Mouse (Mus musculus): ENCODE data around the gene Pkd1l2. TPM values are rescaled to one million over a fixed set of nuclear protein-coding genes. Genes with fewer than 3 reads are reported as not detected.

Gene Pkd1l2
- polyA plus RNA-seq, 1 experiment from 2014 or later: not detected

DNA sequence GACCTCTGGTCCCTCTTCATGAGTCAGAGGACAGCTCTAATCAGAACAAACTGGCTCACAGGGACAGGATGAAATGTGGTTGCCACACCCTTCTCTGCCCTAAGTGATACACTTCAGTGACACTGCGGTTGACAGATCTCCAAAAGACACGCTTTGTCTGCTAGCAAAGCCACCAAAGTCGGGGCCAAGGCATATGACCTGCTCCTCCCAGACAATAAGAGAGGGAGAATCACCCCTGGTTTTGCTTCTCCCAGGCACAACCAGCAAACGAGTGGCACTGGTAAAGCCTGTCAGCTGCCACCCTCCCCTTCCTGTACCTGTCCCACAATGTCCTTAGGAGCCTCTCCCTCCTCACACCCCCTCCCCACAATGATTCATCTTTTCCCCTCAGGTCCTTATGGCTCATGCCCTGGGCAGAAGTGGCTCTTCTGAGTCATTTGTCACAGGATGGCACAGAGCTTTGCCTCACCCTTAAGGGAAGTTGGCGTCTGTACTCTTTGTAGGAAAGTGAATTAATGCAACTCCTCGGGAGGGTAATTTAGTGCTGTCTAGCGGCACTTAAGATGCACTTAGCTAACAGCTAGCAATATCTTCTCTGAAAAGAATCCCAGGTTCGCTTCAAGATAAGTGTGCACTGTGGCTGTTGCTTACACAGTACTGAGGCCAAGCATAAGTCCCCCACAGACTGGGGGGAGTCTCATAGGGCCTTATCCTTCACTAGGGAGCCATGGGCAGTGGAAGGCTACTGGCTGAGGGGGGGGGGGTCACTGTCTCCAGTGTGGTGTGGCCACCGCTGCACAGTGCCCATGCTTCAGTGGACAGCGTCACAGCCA, 7.7 kb downstream of the Pkd1l2 start:
- 75% methylated on average over 10 of the region's 10 CpGs for WGBS
- Histone ChIP-seq H3K36me3 (no peaks in the 10 kb centered on the region), H3K4me1 (replicated peaks) (no peaks in the 10 kb centered on the region), H3K9me3 (no peaks in the 10 kb centered on the region), H3K27me3 (ENCODE audit: insufficient read depth, poor library complexity, severe bottlenecking) (no peaks in the 10 kb centered on the region), H3K4me3 (no peak overlapping the region), H3K27ac (no peak overlapping the region)
- no peak for DNase-seq (ENCODE audit: low spot score)

DNA sequence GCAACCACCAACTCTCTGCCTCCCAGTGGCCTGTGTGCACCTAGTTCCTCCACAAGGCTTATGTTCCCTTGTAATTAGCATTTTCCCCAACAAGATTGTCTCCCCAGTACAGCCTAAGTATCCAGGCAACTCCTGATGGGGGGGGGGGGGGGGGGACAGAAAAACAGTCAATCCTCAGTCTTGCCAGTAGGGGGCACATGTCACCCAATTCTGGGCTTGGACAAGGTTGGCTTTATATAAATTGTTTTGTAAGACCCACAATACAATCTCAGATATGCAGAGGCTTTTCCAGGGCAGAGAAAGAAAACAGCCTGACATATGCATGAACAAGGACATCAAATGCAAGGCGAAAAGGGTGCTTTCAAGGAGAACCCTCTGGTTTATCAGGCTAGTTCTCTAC, 12.5 kb downstream of the Pkd1l2 start:
- peak; percentile 17 for DNase-seq (ENCODE audit: low spot score)

DNA sequence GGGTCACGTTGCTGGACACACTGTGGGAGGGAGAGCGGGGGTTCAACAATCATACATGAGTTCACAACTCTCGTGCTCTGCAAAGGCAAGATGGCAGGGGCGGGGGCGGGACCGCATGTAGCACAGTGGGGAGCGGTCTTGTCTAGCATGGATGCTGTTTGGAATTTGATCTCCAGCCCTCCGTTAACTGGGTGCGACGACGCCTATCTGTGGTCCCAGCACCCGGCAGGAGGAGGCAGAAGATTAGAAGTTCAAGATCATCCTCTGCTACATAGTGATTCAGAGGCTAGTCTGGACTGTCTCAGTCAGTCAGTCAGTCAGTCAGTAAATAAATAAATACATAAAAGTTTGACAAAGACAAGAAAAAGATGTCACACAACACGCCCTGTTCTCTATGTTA, 14.0 kb downstream of the Pkd1l2 start:
- DNase-seq (ENCODE audit: low spot score): no peak
- H3K9me3 ChIP-seq: no peaks in the 10 kb centered on the region
- WGBS: 76% methylated on average over 13 of the region's 13 CpGs
- H3K36me3 ChIP-seq: no peaks in the 10 kb centered on the region
- H3K27me3 ChIP-seq (ENCODE audit: insufficient read depth, poor library complexity, severe bottlenecking): no peaks in the 10 kb centered on the region
- no peak overlapping the region for H3K4me3 ChIP-seq
- H3K27ac ChIP-seq: no peak overlapping the region
- H3K4me1 ChIP-seq (replicated peaks): no peaks in the 10 kb centered on the region

More for the DNA sequence above, 12.5 kb downstream of the Pkd1l2 start:
- no peaks in the 10 kb centered on the region for H3K27me3 ChIP-seq (ENCODE audit: insufficient read depth, poor library complexity, severe bottlenecking)
- H3K36me3 ChIP-seq: no peaks in the 10 kb centered on the region
- H3K9me3 ChIP-seq: no peaks in the 10 kb centered on the region
- no peak overlapping the region for H3K27ac ChIP-seq
- H3K4me1 ChIP-seq (replicated peaks): no peaks in the 10 kb centered on the region
- H3K4me3 ChIP-seq: no peak overlapping the region
- 88% methylated on average over 1 of the region's 1 CpGs for WGBS

DNA sequence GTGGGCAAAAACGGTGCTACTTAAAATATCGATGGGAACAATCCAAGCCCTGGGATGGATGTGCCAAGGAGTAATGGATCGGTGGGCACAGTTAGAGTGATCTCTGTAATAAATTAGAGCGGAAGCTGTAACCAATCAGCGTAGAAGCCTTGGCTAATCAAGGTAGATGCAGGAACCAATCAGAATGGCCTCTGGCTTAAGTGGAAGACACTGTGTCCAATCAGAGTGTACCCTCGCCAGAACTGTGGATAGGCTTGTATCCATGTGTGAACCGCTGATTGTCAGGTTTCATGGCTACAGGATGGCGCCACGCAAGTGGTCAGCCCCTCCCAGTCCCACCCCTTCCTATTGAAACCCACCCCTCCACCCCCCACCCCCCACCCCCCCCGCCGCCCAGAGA, 14.9 kb downstream of the Pkd1l2 start:
- H3K27me3 ChIP-seq (ENCODE audit: insufficient read depth, poor library complexity, severe bottlenecking): no peaks in the 10 kb centered on the region
- no peak overlapping the region for H3K4me3 ChIP-seq
- 92% methylated on average over 11 of the region's 11 CpGs for WGBS
- H3K27ac ChIP-seq: no peak overlapping the region
- no peaks in the 10 kb centered on the region for H3K4me1 ChIP-seq (replicated peaks)
- no peaks in the 10 kb centered on the region for H3K36me3 ChIP-seq
- DNase-seq (ENCODE audit: low spot score): no peak
- H3K9me3 ChIP-seq: peaks cover 1% of the 10 kb centered on the region; the same call in 1 of the 2 replicates

DNA sequence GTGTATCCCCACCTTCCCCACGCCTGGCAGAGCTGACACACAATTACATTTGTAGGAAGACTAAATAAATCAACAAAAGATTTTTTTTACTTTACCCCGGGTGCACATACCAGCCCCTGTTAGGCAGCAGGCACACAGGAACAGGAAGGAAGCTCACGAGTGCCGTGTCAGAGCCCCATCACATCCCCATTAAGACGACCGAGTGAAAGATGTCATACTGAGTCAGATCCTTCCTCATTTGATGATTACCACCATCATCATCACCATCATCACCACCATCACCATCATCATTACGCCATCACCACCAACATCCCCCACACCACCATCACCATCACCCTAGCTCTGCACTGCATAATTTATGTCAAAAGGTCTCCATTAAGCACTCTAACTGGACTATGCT, 15.3 kb downstream of the Pkd1l2 start:
- Histone ChIP-seq H3K9me3 (peaks cover 5% of the 10 kb centered on the region; the same call in 1 of the 2 replicates), H3K4me3 (no peak overlapping the region)
- WGBS: 92% methylated on average over 7 of the region's 7 CpGs

DNA sequence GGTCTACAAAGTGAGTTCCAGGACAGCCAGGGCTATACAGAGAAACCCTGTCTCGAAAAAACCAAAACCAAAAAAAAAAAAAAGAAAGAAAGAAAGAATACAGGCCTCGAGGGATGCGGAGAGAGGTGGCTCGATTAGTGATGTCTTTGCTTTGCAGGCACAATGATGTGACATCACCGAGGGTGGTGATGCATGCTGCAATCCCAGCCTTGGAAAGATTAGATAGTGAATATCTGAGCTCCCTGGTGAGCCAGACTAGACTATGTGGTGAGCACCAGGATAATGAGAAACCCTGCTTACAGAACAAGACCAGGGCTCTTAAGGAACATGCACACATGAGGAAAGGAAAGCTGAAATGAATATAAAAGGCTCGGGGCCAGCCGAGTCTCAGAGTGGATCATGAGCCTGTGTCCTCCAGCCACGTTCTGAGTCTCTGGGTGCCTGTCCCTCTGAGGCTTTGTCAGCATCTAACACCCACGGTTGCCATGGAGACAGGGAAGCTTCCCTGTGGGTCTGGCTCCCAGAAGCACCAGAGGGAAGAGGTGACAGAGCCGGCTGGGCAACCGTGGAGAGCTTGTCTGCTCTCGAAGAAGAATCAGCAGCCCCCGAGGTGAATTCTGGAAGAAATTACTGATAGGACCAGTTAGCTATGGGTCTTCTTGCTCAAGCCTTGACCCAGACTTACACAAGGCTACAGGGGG, 20.9 kb downstream of the Pkd1l2 start:
- no peaks in the 10 kb centered on the region for H3K36me3 ChIP-seq
- no peak overlapping the region for H3K4me3 ChIP-seq
- no peaks in the 10 kb centered on the region for H3K27me3 ChIP-seq (ENCODE audit: insufficient read depth, poor library complexity, severe bottlenecking)
- peak; percentile 15 for DNase-seq (ENCODE audit: low spot score)
- peaks cover 5% of the 10 kb centered on the region; the same call in 1 of the 2 replicates for H3K9me3 ChIP-seq
- peaks cover 10% of the 10 kb centered on the region for H3K4me1 ChIP-seq (replicated peaks)
- H3K27ac ChIP-seq: no peak overlapping the region
- 61% methylated on average over 13 of the region's 13 CpGs for WGBS

More for the DNA sequence above, 15.3 kb downstream of the Pkd1l2 start:
- H3K27me3 ChIP-seq (ENCODE audit: insufficient read depth, poor library complexity, severe bottlenecking): no peaks in the 10 kb centered on the region
- DNase-seq (ENCODE audit: low spot score): no peak
- no peaks in the 10 kb centered on the region for H3K36me3 ChIP-seq
- no peaks in the 10 kb centered on the region for H3K4me1 ChIP-seq (replicated peaks)
- no peak overlapping the region for H3K27ac ChIP-seq

DNA sequence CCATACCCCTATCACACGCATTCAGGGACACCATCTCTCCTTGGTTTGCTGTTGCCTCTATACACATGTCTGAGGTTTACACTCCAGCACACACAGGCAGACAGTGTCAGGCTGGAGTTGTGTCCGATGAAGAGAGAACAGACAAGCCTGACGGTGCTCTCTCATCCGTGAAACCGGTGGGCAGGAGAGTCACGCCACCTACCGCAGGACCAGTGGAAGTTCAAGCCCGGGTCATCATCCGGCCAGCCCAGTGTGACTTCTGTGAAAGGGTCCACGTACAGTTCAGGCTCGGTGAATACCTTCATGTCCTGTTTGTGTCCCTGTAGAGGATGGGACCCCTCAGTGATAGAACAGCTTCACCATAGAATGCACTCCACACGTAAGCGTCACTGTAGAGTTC, 21.9 kb downstream of the Pkd1l2 start:
- no peaks in the 10 kb centered on the region for H3K36me3 ChIP-seq
- no peak for DNase-seq (ENCODE audit: low spot score)
- WGBS: 77% methylated on average over 13 of the region's 13 CpGs

DNA sequence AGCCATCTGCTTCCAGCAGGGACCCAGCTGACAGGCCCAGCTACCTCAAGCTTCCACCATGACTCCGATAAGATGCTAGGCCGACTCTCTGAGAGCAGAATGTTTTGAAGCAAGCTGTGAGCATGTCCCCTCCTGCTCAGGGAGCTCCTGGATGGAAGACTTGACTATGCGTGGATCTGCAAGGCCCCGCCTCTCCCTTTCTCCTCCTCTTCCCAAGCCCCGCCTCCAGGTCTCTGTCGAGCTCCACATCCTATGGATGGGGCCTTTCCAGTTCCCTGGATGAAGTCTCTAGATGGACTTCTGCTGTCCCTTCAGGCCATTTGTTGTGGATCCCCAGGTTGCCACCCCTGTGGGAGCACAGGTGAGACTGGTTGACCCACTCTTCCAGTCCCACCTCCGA, 23.2 kb downstream of the Pkd1l2 start:
- DNase-seq (ENCODE audit: low spot score): no peak
- Histone ChIP-seq H3K27ac (no peak overlapping the region), H3K36me3 (no peaks in the 10 kb centered on the region), H3K27me3 (ENCODE audit: insufficient read depth, poor library complexity, severe bottlenecking) (no peaks in the 10 kb centered on the region), H3K4me1 (replicated peaks) (peaks cover 14% of the 10 kb centered on the region), H3K9me3 (peaks cover 5% of the 10 kb centered on the region; the same call in 1 of the 2 replicates), H3K4me3 (no peak overlapping the region)
- WGBS: 68% methylated on average over 7 of the region's 7 CpGs

More for the DNA sequence above, 21.9 kb downstream of the Pkd1l2 start:
- H3K27ac ChIP-seq: no peak overlapping the region
- peaks cover 5% of the 10 kb centered on the region; the same call in 1 of the 2 replicates for H3K9me3 ChIP-seq
- H3K4me3 ChIP-seq: no peak overlapping the region
- H3K27me3 ChIP-seq (ENCODE audit: insufficient read depth, poor library complexity, severe bottlenecking): no peaks in the 10 kb centered on the region
- peaks cover 14% of the 10 kb centered on the region for H3K4me1 ChIP-seq (replicated peaks)

DNA sequence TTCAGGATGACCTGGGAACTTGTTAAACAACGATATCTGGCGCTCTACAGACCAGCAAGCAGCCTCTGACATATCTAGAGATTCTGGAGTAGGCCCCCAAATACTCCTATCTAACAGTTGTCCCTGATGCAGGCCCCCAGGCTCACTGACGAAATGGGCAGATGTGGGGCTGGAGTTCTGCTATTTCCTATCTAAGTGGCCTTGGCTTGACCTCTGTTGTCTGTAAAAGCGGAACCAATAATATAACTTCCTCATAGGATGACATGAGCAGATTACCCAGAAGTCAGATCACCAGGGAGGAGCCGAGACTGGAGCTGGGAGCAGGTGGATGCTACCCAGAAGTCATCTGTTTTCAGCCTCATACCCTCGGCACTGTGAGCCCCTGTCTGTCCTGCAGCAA, 27.2 kb downstream of the Pkd1l2 start:
- Histone ChIP-seq H3K27me3 (ENCODE audit: insufficient read depth, poor library complexity, severe bottlenecking) (no peaks in the 10 kb centered on the region), H3K4me1 (replicated peaks) (0 out of 2 replicates have a peak, but pooled peaks cover 9% of the 10 kb centered on the region), H3K36me3 (no peaks in the 10 kb centered on the region), H3K27ac (no peak overlapping the region), H3K4me3 (no peak overlapping the region), H3K9me3 (no peaks in the 10 kb centered on the region)
- no peak for DNase-seq (ENCODE audit: low spot score)
- WGBS: 81% methylated on average over 6 of the region's 6 CpGs

DNA sequence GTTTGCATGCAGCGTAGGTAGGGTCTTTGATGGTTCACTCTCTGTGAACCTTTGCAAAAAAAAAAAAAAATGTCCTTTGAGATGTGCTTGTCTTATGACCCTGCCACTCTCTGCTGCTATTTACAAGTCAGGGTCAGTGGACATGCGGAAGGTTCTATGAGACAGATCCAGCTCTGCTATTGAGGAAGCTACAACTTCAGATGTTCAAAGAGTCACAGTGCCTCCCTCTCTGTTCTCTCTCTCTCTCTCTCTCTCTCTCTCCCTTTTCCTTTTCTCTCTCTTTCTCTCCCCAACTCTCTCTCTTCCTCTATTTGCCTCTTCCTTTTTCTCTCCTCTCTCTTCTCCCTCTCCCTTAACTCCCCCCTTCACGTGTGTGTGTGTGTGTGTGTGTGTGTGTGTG, 28.1 kb downstream of the Pkd1l2 start:
- no peak overlapping the region for H3K27ac ChIP-seq
- WGBS: 69% methylated on average over 3 of the region's 3 CpGs
- no peak for DNase-seq (ENCODE audit: low spot score)

DNA sequence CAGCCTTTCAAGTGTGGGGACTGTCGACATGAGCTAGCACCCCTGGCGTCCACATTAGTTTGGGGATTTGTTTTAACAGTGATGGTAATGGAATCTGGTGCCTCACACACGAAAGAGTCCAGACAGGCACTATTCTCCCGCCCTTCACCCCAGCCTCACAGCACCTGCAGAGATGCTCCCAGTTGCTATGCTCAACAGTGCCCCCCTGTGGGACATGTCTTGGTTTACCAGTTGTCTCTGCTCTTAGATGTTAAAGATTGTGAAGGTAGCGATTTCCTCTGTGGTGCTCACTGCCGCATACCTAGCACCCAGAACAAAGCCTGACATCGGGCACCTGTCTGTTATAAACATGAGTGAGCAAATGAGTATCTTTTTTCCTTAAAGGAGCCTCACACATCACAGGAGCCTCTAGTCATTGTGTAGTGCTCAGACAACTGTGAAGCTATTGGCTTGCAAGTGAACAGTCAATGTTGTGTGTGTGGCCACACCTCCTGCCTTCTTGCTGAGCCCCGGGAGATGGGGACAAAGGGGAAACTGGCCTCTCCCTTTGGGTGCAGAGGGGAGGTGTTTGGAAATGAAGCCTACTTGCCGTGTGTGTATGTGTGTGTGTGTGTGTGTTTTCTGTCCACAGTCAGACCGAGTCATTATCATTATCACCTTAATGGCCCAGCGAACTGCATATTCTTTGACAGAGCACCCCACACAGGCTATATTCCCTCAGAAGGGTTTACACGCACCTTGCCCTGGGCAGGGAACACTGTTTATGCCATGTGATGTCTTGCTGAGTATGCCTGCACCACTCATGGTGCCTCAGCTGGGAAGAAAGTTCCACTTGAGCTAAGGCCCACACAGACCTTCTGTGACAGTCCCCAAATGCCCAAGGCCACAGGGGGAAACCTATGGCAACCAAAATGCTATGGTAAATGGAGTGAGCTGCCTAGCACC, 28.8 kb downstream of the Pkd1l2 start:
- H3K36me3 ChIP-seq: no peaks in the 10 kb centered on the region
- 73% methylated on average over 12 of the region's 12 CpGs for WGBS
- H3K4me3 ChIP-seq: no peak overlapping the region
- H3K4me1 ChIP-seq (replicated peaks): 0 out of 2 replicates have a peak, but pooled peaks cover 9% of the 10 kb centered on the region
- no peak for DNase-seq (ENCODE audit: low spot score)
- no peaks in the 10 kb centered on the region for H3K9me3 ChIP-seq
- no peaks in the 10 kb centered on the region for H3K27me3 ChIP-seq (ENCODE audit: insufficient read depth, poor library complexity, severe bottlenecking)
- no peak overlapping the region for H3K27ac ChIP-seq

More for the DNA sequence above, 28.1 kb downstream of the Pkd1l2 start:
- Histone ChIP-seq H3K4me1 (replicated peaks) (0 out of 2 replicates have a peak, but pooled peaks cover 9% of the 10 kb centered on the region), H3K36me3 (no peaks in the 10 kb centered on the region), H3K9me3 (no peaks in the 10 kb centered on the region), H3K4me3 (no peak overlapping the region), H3K27me3 (ENCODE audit: insufficient read depth, poor library complexity, severe bottlenecking) (no peaks in the 10 kb centered on the region)

DNA sequence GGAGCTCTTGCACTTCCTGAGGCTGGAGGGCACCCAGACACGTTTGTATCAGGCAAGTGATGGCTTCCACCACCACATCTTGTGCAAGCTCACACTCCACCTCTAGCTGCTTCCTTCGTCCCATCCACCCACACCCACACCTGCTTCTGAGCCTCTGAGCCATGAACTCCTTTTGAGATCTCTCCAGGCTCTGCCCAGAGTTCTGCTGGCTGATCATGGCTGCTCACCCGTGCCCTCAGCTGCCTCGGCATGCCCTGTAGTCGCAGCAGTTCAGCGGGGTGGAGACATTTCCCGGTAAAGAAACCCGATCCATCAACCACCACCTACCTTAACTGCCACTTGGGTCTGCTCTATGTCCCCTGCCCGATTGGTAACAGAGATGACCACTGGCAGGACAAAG, 30.9 kb downstream of the Pkd1l2 start:
- Histone ChIP-seq H3K4me1 (replicated peaks) (0 out of 2 replicates have a peak, but pooled peaks cover 4% of the 10 kb centered on the region), H3K9me3 (no peaks in the 10 kb centered on the region), H3K4me3 (no peak overlapping the region), H3K27me3 (ENCODE audit: insufficient read depth, poor library complexity, severe bottlenecking) (no peaks in the 10 kb centered on the region), H3K36me3 (no peaks in the 10 kb centered on the region), H3K27ac (no peak overlapping the region)
- no peak for DNase-seq (ENCODE audit: low spot score)
- WGBS: 69% methylated on average over 9 of the region's 9 CpGs
